Mouse (Mus musculus) monocyte, adult 5-6 weeks (primary cell): ENCODE data around the gene 1110008P14Rik. TPM values are rescaled to one million over a fixed set of nuclear protein-coding genes. Genes with fewer than 3 reads are reported as not detected.
"Not testable (repeated sequence)": the region's sequence is repeated elsewhere in the genome, so short reads cannot be mapped to it uniquely, and the experiment has no call there.

ENCODE experiments used
- ATAC-seq: fragments of 153-309, 156-312 bp; replicated peaks from 2 replicates; pipeline ENCODE4 v1.8.0; 2017; ENCODE audit warnings: mild to moderate bottlenecking; ENCODE audit not compliant: low TSS enrichment, insufficient number of reproducible peaks, severe bottlenecking, poor library complexity, low FRiP score
- total RNA-seq: library from RNA; stranded (forward); fragments of 200-1000, 200-491, 200-594 nt; gene quantifications from 3 replicates; pipeline ENCODE4 v1.2.3, GENCODE M21; 2017

The 1110008P14Rik gene
- total RNA-seq, 1 experiment from 2014 or later, result 9.7 TPM

DNA sequence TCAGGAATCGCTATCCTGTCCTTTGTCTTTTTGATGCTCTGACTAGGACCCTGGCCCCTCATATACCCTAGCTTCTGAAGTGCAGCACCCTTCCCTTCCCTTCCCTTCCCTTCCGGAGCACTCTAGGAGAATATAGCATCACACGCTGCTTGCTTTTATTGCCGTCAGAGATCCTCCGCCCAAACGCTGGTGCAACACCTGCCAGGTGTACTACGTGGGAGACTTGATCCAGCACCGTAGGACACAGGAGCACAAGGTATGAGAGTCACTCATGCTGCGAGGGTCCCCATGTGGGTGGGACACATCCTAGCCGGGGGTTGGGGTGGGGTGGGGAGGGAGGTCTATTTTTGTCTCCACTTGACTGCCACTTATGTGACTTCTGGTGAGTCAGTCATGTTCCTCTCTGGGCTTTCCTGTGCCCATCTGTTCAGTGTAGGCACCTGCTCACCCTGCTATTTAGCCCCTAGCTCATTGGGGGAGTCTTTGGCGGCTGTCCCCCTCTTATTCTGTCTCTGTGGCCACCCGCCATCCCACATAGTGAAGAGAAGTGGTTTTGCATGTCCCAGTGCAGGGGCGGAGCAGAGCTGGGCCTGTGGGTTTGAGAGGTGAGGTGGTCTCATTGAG, 6.3 kb downstream of the 1110008P14Rik start:
- ATAC-seq, result no peak

GRCm38 (mm10) chr2:32374191-32374590, 7.5 kb downstream of the 1110008P14Rik start:
- no peak for ATAC-seq

- no peak for ATAC-seq
These were observed 14.4 kb downstream of the 1110008P14Rik start for GRCm38 (mm10) chr2:32367315-32367714.

- ATAC-seq, result no peak
These were observed 17.6 kb downstream of the 1110008P14Rik start for GRCm38 (mm10) chr2:32364121-32364520.

DNA sequence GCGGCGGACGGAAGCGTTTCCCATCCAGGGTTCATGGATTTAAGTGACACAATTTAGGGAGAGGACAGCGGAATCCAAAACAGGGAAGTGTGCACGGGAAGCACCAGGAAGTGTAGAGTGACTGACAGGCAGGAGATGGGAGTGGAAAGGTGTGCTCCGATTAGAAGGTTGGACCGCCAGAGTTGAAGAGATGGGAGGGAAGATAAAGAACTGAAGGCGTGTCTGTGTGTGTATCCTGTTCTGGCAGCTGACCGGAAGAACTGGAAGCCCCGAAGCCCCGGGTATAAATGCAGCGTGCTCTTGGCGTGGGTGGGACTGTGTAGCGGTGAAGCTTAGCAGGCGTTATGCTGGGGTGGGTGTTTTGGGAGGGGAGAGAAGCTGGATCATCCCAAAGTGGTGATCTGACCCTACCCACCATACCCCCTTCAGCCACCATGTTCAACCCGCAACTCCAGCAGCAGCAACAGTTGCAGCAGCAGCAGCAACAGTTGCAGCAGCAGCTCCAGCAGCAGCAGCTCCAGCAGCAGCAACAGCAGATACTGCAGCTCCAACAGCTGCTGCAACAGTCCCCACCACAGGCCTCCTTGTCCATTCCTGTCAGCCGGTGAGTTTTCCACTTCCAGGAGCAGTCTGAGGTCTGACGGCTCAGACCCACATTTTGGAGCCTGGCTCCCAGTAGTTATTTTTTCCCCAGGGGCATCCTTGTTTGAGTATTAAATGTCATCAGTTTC, 18.2 kb downstream of the 1110008P14Rik start:
- peak; percentile 18; the same call in 1 of the 2 replicates for ATAC-seq

- ATAC-seq, result peak; percentile 75
These were observed 18.9 kb downstream of the 1110008P14Rik start for GRCm38 (mm10) chr2:32362817-32363340.

DNA sequence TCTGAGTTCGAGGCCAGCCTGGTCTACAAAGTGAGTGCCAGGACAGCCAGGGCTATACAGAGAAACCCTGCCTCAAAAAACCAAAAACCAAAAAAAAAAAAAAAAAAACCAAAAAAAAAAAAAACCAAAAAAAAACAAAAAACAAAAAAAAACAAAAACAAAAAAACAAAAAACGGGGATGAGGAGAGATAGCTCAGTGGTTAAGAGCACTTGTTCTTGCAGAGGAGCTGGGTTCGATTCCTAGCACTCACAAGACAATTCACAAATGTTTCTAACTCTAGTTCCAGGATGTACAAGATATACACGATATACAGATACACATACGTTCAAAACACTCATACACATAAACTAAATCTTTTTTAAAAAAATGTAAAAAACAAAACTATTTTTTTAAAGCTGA, 19.5 kb downstream of the 1110008P14Rik start:
- not testable (repeated sequence) for ATAC-seq

GRCm38 (mm10) chr2:32361437-32361836, 20.3 kb downstream of the 1110008P14Rik start:
- ATAC-seq, result peak; percentile 23; the same call in 1 of the 2 replicates

DNA sequence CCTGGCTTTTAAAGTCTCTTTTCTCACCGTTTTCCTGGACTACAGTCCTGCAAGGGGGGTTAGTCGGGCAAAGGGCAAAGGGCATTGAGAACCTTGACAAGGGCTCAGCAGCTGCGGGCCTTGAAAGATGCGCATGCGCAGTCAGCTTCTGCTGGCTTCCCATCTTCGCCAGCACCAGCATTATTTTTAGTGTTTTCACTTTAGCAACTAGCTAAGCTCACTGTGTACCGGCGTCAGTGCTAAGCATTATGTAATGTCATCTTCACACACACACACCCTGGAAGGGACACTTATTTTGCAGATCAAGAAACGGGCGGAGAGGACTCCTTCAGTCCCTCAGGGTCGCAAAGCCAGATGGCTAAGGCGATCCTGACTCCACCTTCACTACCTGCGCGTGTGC, 21.0 kb downstream of the 1110008P14Rik start:
- ATAC-seq, result no peak

DNA sequence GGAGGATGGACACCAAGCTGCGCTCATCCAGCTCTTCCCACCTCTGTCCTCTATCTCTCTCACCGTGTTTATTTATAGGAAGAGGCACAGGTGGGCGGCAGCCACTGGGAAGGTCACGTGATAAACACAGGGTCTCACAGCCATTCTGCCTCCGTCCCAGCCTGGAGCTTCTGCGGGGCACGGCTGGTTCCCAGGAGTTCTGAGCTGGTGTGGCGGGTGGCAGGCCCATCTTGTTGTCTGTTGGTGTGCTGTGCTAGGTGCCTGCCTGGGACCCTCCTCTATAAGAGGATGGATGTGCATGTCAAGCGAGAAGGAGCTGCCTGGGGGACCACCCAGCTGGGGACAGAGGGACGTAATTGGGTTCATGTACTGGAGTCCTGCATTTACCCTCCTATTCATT, 23.4 kb downstream of the 1110008P14Rik start:
- no peak for ATAC-seq

DNA sequence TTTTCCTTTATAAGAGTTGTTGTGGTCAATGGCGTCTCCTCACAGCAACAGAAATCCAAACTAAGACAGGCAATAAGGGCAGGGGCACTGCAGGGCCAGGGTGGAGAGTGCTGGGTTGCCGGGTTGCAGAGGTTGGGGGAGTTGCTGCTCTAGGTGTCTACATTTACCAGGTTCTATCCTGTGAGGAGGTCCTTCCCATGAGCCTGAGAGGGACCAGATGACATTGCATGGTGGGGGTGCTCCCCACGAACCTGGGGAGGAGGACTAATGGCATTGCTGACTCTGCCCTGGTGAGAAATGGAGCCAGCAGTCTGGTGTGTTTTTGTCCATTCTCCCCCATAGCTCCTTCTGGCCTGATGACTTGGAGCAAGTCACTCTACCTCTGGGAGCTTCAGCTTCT, 24.0 kb downstream of the 1110008P14Rik start:
- no peak for ATAC-seq

GRCm38 (mm10) chr2:32356216-32356615, 25.5 kb downstream of the 1110008P14Rik start:
- ATAC-seq, result no peak

GRCm38 (mm10) chr2:32354336-32354895, 27.3 kb downstream of the 1110008P14Rik start:
- ATAC-seq, result no peak

DNA sequence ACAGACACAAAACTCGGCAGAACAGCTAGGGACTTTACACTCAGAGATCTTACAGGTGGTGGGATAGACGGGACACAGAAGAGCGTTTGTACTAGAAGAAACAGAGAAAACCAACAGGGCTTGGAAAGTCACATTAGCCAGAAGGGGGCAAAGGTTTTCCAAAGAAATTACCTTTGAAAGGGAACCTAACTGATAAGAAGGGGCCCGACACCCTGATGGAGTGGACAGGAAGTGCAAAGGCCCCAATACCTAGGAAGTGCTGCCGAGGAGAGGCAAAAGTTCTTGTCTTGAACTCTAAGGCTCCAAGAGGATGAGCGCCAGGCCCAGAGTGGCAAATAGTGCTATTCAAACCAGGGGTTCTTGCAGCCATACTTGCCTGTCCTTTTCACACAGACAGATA, 27.9 kb downstream of the 1110008P14Rik start:
- ATAC-seq, result no peak

- peak; percentile 65 for ATAC-seq
These were observed 28.7 kb downstream of the 1110008P14Rik start, which contains the start of gene Dnm1 for GRCm38 (mm10) chr2:32353007-32353542. Dnm1 (minus strand) TSS chr2:32353338.

DNA sequence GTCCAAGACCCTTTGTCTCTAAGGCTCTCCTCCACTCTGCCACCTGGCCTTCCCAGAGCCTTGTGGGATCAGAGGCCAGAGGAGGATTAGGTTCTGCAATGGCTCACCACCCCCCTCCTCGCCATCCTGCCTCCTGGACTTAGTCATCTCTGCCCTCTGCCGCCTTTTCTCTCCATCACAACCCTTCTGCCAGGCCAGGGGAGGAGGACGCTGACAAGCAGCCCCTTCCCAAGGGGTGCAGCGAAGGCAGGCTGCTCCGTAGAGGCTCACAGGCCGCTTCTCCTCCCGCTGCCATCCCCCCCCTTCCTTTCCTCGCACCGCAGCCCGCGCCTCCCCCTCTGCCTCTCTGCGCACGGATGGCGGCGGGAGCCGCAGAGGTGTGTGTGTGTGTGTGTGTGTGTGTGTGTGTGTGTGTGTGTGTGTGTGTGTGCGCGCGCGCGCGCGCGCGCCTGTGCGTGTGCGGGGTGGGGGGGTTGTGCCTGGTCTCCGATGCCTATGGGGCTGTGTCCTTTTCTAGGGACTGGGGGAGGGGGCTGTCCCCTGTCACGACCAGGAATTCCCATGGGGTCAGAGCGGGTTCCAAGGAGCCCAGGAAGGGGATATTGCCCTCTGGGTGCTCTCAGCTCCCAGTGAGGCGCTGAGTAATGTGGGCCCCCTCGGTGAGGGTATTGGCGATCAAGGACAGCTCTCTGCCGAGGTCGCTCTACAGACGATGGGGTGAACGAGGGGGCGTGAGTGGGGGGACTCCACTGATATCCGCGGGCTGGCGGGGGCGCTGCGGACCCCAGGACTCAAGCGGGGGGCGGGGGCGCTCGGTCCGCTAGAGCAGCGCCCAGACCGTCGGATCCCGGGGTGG, 29.4 kb downstream of the 1110008P14Rik start, which contains the start of gene Ciz1:
TSS of gene Ciz1 (plus strand) at position 177 of the 856 bp plus-strand sequence.
- no peak for ATAC-seq

DNA sequence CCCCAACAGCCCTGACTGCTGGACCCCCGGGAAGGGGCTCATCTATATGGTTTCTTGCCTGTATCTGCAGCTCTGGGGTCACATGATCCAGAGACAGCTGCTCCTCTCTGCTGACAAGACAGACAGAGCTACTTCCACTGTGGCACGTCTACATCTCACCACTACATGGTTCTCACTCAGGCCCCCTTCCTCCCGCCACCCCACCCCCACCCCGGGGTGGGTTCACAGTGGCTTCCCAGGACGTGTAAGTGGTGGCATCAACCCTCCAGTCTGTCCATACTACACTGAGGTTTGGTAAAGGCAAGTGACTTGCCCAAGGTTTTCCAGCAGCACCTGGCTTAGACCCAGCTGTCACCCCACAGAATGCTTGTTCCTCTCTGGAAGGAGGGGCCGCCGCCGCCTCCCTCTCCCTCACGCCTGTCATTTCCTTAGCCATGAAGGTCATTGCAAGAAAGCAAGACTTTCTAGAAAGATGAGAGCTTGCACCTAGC, 30.2 kb downstream of the 1110008P14Rik start:
- no peak for ATAC-seq

- ATAC-seq, result no peak
These were observed 31.2 kb downstream of the 1110008P14Rik start for GRCm38 (mm10) chr2:32350471-32351051.
